Mouse (Mus musculus) forebrain, embryonic 13.5 days (tissue): Measurements from ENCODE around the gene Suv39h2. TPM values are rescaled to one million over a fixed set of nuclear protein-coding genes. Genes with fewer than 3 reads are reported as not detected.

ENCODE experiments used
- ATAC-seq: fragments of 200-750 bp; cut with Nextera tagmentation; 2 replicates; pipeline ENCODE4 v1.8.0; 2017
- H3K27ac ChIP-seq: fragments of 300-500 bp; sonication (generic); 2 replicates; pipeline ENCODE4 v1.5.1; 2015; ENCODE audit warnings: inconsistent platforms, mild to moderate bottlenecking, moderate library complexity
- H3K27me3 ChIP-seq: fragments of 300-500 bp; sonication (generic); 2 replicates; pipeline ENCODE4 v1.6.1; 2015; ENCODE audit warnings: mild to moderate bottlenecking, inconsistent platforms
- H3K36me3 ChIP-seq: fragments of 300-500 bp; sonication (generic); 2 replicates; pipeline ENCODE4 v1.6.1; 2015; ENCODE audit warnings: mild to moderate bottlenecking, inconsistent platforms; ENCODE audit not compliant: poor library complexity, severe bottlenecking
- H3K4me1 ChIP-seq: fragments of 300-500 bp; sonication (generic); 2 replicates; pipeline ENCODE4 v1.6.1; 2015; ENCODE audit warnings: inconsistent platforms
- H3K4me2 ChIP-seq: fragments of 300-500 bp; sonication (generic); 2 replicates; pipeline ENCODE4 v1.6.1; 2015; ENCODE audit warnings: inconsistent platforms, mild to moderate bottlenecking, moderate library complexity
- H3K4me3 ChIP-seq: fragments of 300-500 bp; sonication (generic); 2 replicates; pipeline ENCODE4 v1.5.1; 2015; ENCODE audit warnings: mild to moderate bottlenecking, inconsistent platforms
- H3K9ac ChIP-seq: fragments of 300-500 bp; sonication (generic); 2 replicates; pipeline ENCODE4 v1.6.1; 2015; ENCODE audit warnings: mild to moderate bottlenecking, inconsistent platforms
- H3K9me3 ChIP-seq: fragments of 300-500 bp; sonication (generic); replicated peaks from 2 replicates; pipeline ENCODE4 v1.6.1; 2016; ENCODE audit warnings: inconsistent platforms
- WGBS: fragments of 180-500 bp; shearing (Covaris S2); methylation state at CpG from one replicate; pipeline ENCODE4 v1.1.7; 2015; 5-methylcytosine and 5-hydroxymethylcytosine counted together
- polyA plus RNA-seq: library from polyadenylated mRNA; unstranded; fragments of >200 nt; fragmentation: Nextera tagmentation; extraction: Ambion mirVana; gene quantifications from 2 replicates; pipeline ENCODE4 v1.2.1, GENCODE M21; 2015

Suv39h2 gene
- polyA plus RNA-seq, 1 experiment from 2014 or later = 27.0 TPM

- 2% methylated on average over 38 of the region's 38 CpGs for WGBS
- H3K36me3 ChIP-seq = no peaks in the 10 kb centered on the region
- H3K27ac ChIP-seq = no peak overlapping the region
- H3K4me1 ChIP-seq = peaks cover 21% of the 10 kb centered on the region
- H3K9ac ChIP-seq = peak overlapping the region; percentile 56
- peaks cover 27% of the 10 kb centered on the region for H3K27me3 ChIP-seq
- peak overlapping the region; percentile 63 for H3K4me2 ChIP-seq
- ATAC-seq = peak; percentile 94
- peak overlapping the region; percentile 48 for H3K4me3 ChIP-seq
- no peaks in the 10 kb centered on the region for H3K9me3 ChIP-seq
Observed at GRCm38 (mm10) chr2:3418883-3419431, 55.9 kb downstream of the Suv39h2 start.

- Histone ChIP-seq H3K4me3 (no peak overlapping the region), H3K27ac (no peak overlapping the region), H3K27me3 (peaks cover 27% of the 10 kb centered on the region), H3K9me3 (no peaks in the 10 kb centered on the region), H3K4me1 (peaks cover 15% of the 10 kb centered on the region), H3K9ac (no peak overlapping the region), H3K36me3 (no peaks in the 10 kb centered on the region), H3K4me2 (no peak overlapping the region)
- ATAC-seq = no peak
- WGBS = 68% methylated on average over 1 of the region's 1 CpGs
Observed at GRCm38 (mm10) chr2:3415676-3416075, 59.2 kb downstream of the Suv39h2 start.

GRCm38 (mm10) chr2:3414241-3414640, 60.6 kb downstream of the Suv39h2 start:
- H3K4me2 ChIP-seq = no peak overlapping the region
- ATAC-seq = no peak
- no peak overlapping the region for H3K9ac ChIP-seq
- H3K27ac ChIP-seq = no peak overlapping the region
- 23% methylated on average over 4 of the region's 4 CpGs for WGBS
- no peaks in the 10 kb centered on the region for H3K9me3 ChIP-seq
- H3K27me3 ChIP-seq = peaks cover 27% of the 10 kb centered on the region
- H3K4me1 ChIP-seq = peaks cover 4% of the 10 kb centered on the region
- H3K36me3 ChIP-seq = no peaks in the 10 kb centered on the region
- H3K4me3 ChIP-seq = no peak overlapping the region

GRCm38 (mm10) chr2:3407756-3408155, 67.1 kb downstream of the Suv39h2 start:
- H3K4me2 ChIP-seq = no peak overlapping the region
- ATAC-seq = no peak
- H3K27ac ChIP-seq = no peak overlapping the region
- no peaks in the 10 kb centered on the region for H3K36me3 ChIP-seq
- WGBS = 84% methylated on average over 7 of the region's 7 CpGs
- no peaks in the 10 kb centered on the region for H3K27me3 ChIP-seq
- no peak overlapping the region for H3K4me3 ChIP-seq
- H3K9ac ChIP-seq = no peak overlapping the region
- H3K4me1 ChIP-seq = no peaks in the 10 kb centered on the region
- no peaks in the 10 kb centered on the region for H3K9me3 ChIP-seq

GRCm38 (mm10) chr2:3405981-3406380, 68.8 kb downstream of the Suv39h2 start:
- Histone ChIP-seq H3K9me3 (no peaks in the 10 kb centered on the region), H3K4me2 (no peak overlapping the region), H3K27ac (no peak overlapping the region), H3K9ac (no peak overlapping the region), H3K4me3 (no peak overlapping the region), H3K36me3 (no peaks in the 10 kb centered on the region), H3K4me1 (no peaks in the 10 kb centered on the region), H3K27me3 (no peaks in the 10 kb centered on the region)
- 82% methylated on average over 4 of the region's 4 CpGs for WGBS
- ATAC-seq = no peak

Other genes with a start within 250 kb of the Suv39h2 start
- 84.7 and 90.2 TPM in 2 replicates for gene Nmt2, start 190.8 kb downstream of the Suv39h2 start, polyA plus RNA-seq
- gene Rpp38, start 142.4 kb downstream of the Suv39h2 start, polyA plus RNA-seq = 15.0 and 16.5 TPM in 2 replicates
- 0.58 and 1.2 TPM in 2 replicates for gene Acbd7, start 138.9 kb downstream of the Suv39h2 start, polyA plus RNA-seq
- not detected in 2 replicates for gene Olah, start 77.8 kb downstream of the Suv39h2 start, polyA plus RNA-seq
- 3.6 and 5.3 TPM in 2 replicates for gene Meig1, start 52.4 kb downstream of the Suv39h2 start, polyA plus RNA-seq
- 8.1 and 9.3 TPM in 2 replicates for gene Dclre1c, start 50.9 kb downstream of the Suv39h2 start, polyA plus RNA-seq
- gene Gm45902, start 37.8 kb upstream of the Suv39h2 start, polyA plus RNA-seq = 7.8 and 9.2 TPM in 2 replicates
- gene Hspa14, start 37.8 kb upstream of the Suv39h2 start, polyA plus RNA-seq = 93.6 and 106 TPM in 2 replicates
- 0.20 and 0.31 TPM in 2 replicates for gene Cdnf, start 38.0 kb upstream of the Suv39h2 start, polyA plus RNA-seq
- gene Fam107b, start 95.5 kb upstream of the Suv39h2 start, polyA plus RNA-seq = 43.5 and 45.2 TPM in 2 replicates